Mouse (Mus musculus): ENCODE results near the gene Rps26.

DNA sequence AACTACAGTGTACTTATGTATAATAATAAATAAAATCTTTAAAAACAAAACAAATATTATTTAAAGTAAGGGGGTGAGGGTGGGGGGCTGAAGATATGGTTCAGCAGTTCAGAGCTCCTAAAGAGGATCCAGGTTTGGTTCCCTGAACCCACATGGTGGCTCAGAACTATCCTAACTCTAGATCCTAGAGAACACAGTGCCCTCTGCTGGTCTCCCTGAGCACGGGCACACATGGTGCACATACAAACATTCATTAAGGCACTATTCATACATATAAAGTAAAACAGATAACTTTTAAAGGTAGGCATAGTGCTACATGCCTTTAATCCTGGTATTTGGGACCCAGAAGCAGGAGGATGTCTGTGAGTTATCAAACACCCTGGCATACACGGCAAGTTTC lies 51.5 kb downstream of the Rps26 start:
- TF ChIP-seq POLR2A (IDR thresholded peaks at IDR 0.05; ENCODE audit: borderline replicate concordance, control insufficient read depth, low read depth, low read length), result no peak
- TF ChIP-seq CTCF (IDR thresholded peaks at IDR 0.05; ENCODE audit: control insufficient read depth, insufficient read depth, low read length), result peak; percentile 61
